Mouse (Mus musculus) cortical plate, adult 2 months (tissue): ENCODE results near the gene Olfr593.
"Not testable (repeated sequence)": the region's sequence is repeated elsewhere in the genome, so short reads cannot be mapped to it uniquely, and the experiment has no call there.

Source experiments
- CTCF ChIP-seq: fragments of 200-500 bp; IDR thresholded peaks from 2 replicates; pipeline ENCODE4 v1.5.1; 2011; ENCODE audit warnings: mild to moderate bottlenecking, control low read depth, low read length; ENCODE audit not compliant: insufficient read depth; ENCODE audit errors: extremely low read depth
- POLR2A ChIP-seq: fragments of 200-500 bp; IDR thresholded peaks from 2 replicates; pipeline ENCODE4 v1.6.1; 2011; ENCODE audit warnings: mild to moderate bottlenecking, low read length, control low read depth; ENCODE audit not compliant: insufficient read depth; ENCODE audit errors: extremely low read depth

- not testable (repeated sequence) for TF ChIP-seq POLR2A, CTCF
Observed at GRCm38 (mm10) chr7:103184503-103184902, 27.2 kb upstream of the Olfr593 start, which contains the start of gene Olfr592.
